Mouse (Mus musculus): ENCODE data around the gene Cyth4.
A peak's percentile ranks its signal among the peaks of the same experiment; 100 is the strongest.

The Cyth4 gene

GRCm38 (mm10) chr15:78587050-78587994, 9.5 kb upstream of the Cyth4 start:
- peak; percentile 86 for DNase-seq (ENCODE audit: low read depth)

- no peak for DNase-seq (ENCODE audit: low read depth)
Observed at GRCm38 (mm10) chr15:78588049-78588448, 8.8 kb upstream of the Cyth4 start.

GRCm38 (mm10) chr15:78588900-78589299, 7.9 kb upstream of the Cyth4 start:
- DNase-seq (ENCODE audit: low read depth): peak; percentile 76

GRCm38 (mm10) chr15:78589936-78590335, 6.9 kb upstream of the Cyth4 start:
- DNase-seq (ENCODE audit: low read depth): peak; percentile 62

- DNase-seq (ENCODE audit: low read depth): peak; percentile 48
Observed at GRCm38 (mm10) chr15:78590785-78591184, 6.1 kb upstream of the Cyth4 start.

- peak; percentile 90 for DNase-seq (ENCODE audit: low read depth)
Observed at GRCm38 (mm10) chr15:78591680-78592451, 5.0 kb upstream of the Cyth4 start.

- DNase-seq (ENCODE audit: low read depth): no peak
Observed at GRCm38 (mm10) chr15:78592452-78592968, 4.3 kb upstream of the Cyth4 start.

GRCm38 (mm10) chr15:78593896-78594425, 2.9 kb upstream of the Cyth4 start:
- DNase-seq (ENCODE audit: low read depth): no peak

GRCm38 (mm10) chr15:78594831-78595230, 2.0 kb upstream of the Cyth4 start:
- peak; percentile 69 for DNase-seq (ENCODE audit: low read depth)

GRCm38 (mm10) chr15:78595468-78595867, 1.4 kb upstream of the Cyth4 start:
- no peak for DNase-seq (ENCODE audit: low read depth)

- no peak for DNase-seq (ENCODE audit: low read depth)
Observed at GRCm38 (mm10) chr15:78596504-78596903, 343 bp upstream of the Cyth4 start.

- DNase-seq (ENCODE audit: low read depth): peak; percentile 76
Observed at GRCm38 (mm10) chr15:78597729-78598128, 882 bp downstream of the Cyth4 start.

GRCm38 (mm10) chr15:78599124-78599523, 2.3 kb downstream of the Cyth4 start:
- DNase-seq (ENCODE audit: low read depth): peak; percentile 38

GRCm38 (mm10) chr15:78599529-78600193, 2.8 kb downstream of the Cyth4 start:
- DNase-seq (ENCODE audit: low read depth): no peak

- peak; percentile 84 for DNase-seq (ENCODE audit: low read depth)
Observed at GRCm38 (mm10) chr15:78601180-78601579, 4.3 kb downstream of the Cyth4 start.

GRCm38 (mm10) chr15:78604255-78604654, 7.4 kb downstream of the Cyth4 start:
- DNase-seq (ENCODE audit: low read depth): no peak

- peak; percentile 26 for DNase-seq (ENCODE audit: low read depth)
Observed at GRCm38 (mm10) chr15:78605371-78605791, 8.5 kb downstream of the Cyth4 start.

GRCm38 (mm10) chr15:78606059-78606458, 9.2 kb downstream of the Cyth4 start:
- DNase-seq (ENCODE audit: low read depth): peak; percentile 88

- peak; percentile 95 for DNase-seq (ENCODE audit: low read depth)
Observed at GRCm38 (mm10) chr15:78607463-78607862, 10.6 kb downstream of the Cyth4 start.

GRCm38 (mm10) chr15:78610705-78611462, 14.0 kb downstream of the Cyth4 start:
- DNase-seq (ENCODE audit: low read depth): no peak

GRCm38 (mm10) chr15:78614536-78614935, 17.7 kb downstream of the Cyth4 start:
- no peak for DNase-seq (ENCODE audit: low read depth)
